Mouse (Mus musculus): ENCODE data around the gene Rgs8. TPM values are rescaled to one million over a fixed set of nuclear protein-coding genes. Genes with fewer than 3 reads are reported as not detected.

Rgs8 gene
- total RNA-seq, 2 experiments from 2014 or later, result 37.6 to 39.6 TPM

- intact Hi-C loops (cut with DNase I), result loop anchor here (5.0 kb wide), 1 partner anchor 112 kb away; no protein-coding TSS in a partner anchor
- DNase-seq (ENCODE audit: low spot score in 2 of 2), result no peak
These were observed 16.9 kb downstream of the Rgs8 start for GRCm38 (mm10) chr1:153669728-153670127.

- no peak for DNase-seq (ENCODE audit: low spot score in 2 of 2)
- intact Hi-C loops (cut with DNase I), result no loop called here
These were observed 18.5 kb downstream of the Rgs8 start for GRCm38 (mm10) chr1:153671352-153671751.

GRCm38 (mm10) chr1:153672698-153673097, 19.9 kb downstream of the Rgs8 start:
- intact Hi-C loops (cut with DNase I), result no loop called here
- DNase-seq (ENCODE audit: low spot score in 2 of 2), result no peak

- intact Hi-C loops (cut with DNase I), result no loop called here
- peak; percentile 22 to 66 for DNase-seq (ENCODE audit: low spot score in 2 of 2)
These were observed 21.1 kb downstream of the Rgs8 start for GRCm38 (mm10) chr1:153673900-153674299.

GRCm38 (mm10) chr1:153675591-153675990, 22.8 kb downstream of the Rgs8 start:
- intact Hi-C loops (cut with DNase I), result loop anchor here (5.0 kb wide), 1 partner anchor 67 kb away; the partner anchor contains the start of gene Rgs16
- no peak for DNase-seq (ENCODE audit: low spot score in 2 of 2)

GRCm38 (mm10) chr1:153677635-153678034, 24.8 kb downstream of the Rgs8 start:
- DNase-seq (ENCODE audit: low spot score in 2 of 2), result no peak
- intact Hi-C loops (cut with DNase I), result loop anchor here (5.0 kb wide), 1 partner anchor 65 kb away; the partner anchor contains the start of gene Rgs16

- peak; percentile 60 to 70 for DNase-seq (ENCODE audit: low spot score in 2 of 2)
- intact Hi-C loops (cut with DNase I), result loop anchor here (5.0 kb wide), 1 partner anchor 63 kb away; the partner anchor contains the start of gene Rgs16
These were observed 26.3 kb downstream of the Rgs8 start for GRCm38 (mm10) chr1:153679147-153679546.

GRCm38 (mm10) chr1:153679653-153680052, 26.8 kb downstream of the Rgs8 start:
- intact Hi-C loops (cut with DNase I), result loop anchor here (5.0 kb wide), 1 partner anchor 63 kb away; the partner anchor contains the start of gene Rgs16

GRCm38 (mm10) chr1:153680363-153680762, 27.5 kb downstream of the Rgs8 start:
- intact Hi-C loops (cut with DNase I), result no loop called here

More at GRCm38 (mm10) chr1:153679653-153680052, 26.8 kb downstream of the Rgs8 start:
- no peak for DNase-seq (ENCODE audit: low spot score in 2 of 2)

GRCm38 (mm10) chr1:153681036-153681435, 28.2 kb downstream of the Rgs8 start:
- intact Hi-C loops (cut with DNase I), result no loop called here
- DNase-seq (ENCODE audit: low spot score in 2 of 2), result no peak

More at GRCm38 (mm10) chr1:153680363-153680762, 27.5 kb downstream of the Rgs8 start:
- no peak for DNase-seq (ENCODE audit: low spot score in 2 of 2)

GRCm38 (mm10) chr1:153683190-153683589, 30.4 kb downstream of the Rgs8 start:
- intact Hi-C loops (cut with DNase I), result no loop called here

GRCm38 (mm10) chr1:153685630-153686029, 32.8 kb downstream of the Rgs8 start:
- no peak for DNase-seq (ENCODE audit: low spot score in 2 of 2)
- intact Hi-C loops (cut with DNase I), result no loop called here

More at GRCm38 (mm10) chr1:153683190-153683589, 30.4 kb downstream of the Rgs8 start:
- DNase-seq (ENCODE audit: low spot score in 2 of 2), result no peak

GRCm38 (mm10) chr1:153692526-153692925, 39.7 kb downstream of the Rgs8 start:
- no peak for DNase-seq (ENCODE audit: low spot score in 2 of 2)
- intact Hi-C loops (cut with DNase I), result no loop called here

GRCm38 (mm10) chr1:153694372-153695120, 41.7 kb downstream of the Rgs8 start:
- intact Hi-C loops (cut with DNase I), result no loop called here
- no peak for DNase-seq (ENCODE audit: low spot score in 2 of 2)

- no peak for DNase-seq (ENCODE audit: low spot score in 2 of 2)
- intact Hi-C loops (cut with DNase I), result no loop called here
These were observed 42.6 kb downstream of the Rgs8 start for GRCm38 (mm10) chr1:153695398-153695797.

- DNase-seq (ENCODE audit: low spot score in 2 of 2), result no peak
- intact Hi-C loops (cut with DNase I), result no loop called here
These were observed 43.3 kb downstream of the Rgs8 start for GRCm38 (mm10) chr1:153696093-153696492.

GRCm38 (mm10) chr1:153696541-153696940, 43.7 kb downstream of the Rgs8 start:
- intact Hi-C loops (cut with DNase I), result no loop called here

GRCm38 (mm10) chr1:153697581-153698251, 44.9 kb downstream of the Rgs8 start:
- intact Hi-C loops (cut with DNase I), result no loop called here
- no peak for DNase-seq (ENCODE audit: low spot score in 2 of 2)

More at GRCm38 (mm10) chr1:153696541-153696940, 43.7 kb downstream of the Rgs8 start:
- DNase-seq (ENCODE audit: low spot score in 2 of 2), result no peak

- no peak for DNase-seq (ENCODE audit: low spot score in 2 of 2)
- intact Hi-C loops (cut with DNase I), result no loop called here
These were observed 45.7 kb downstream of the Rgs8 start for GRCm38 (mm10) chr1:153698311-153699084.

All from left cerebral cortex, postnatal 14 days (tissue).